Mouse (Mus musculus): ENCODE results near the gene Hcfc1. TPM values are rescaled to one million over a fixed set of nuclear protein-coding genes. Genes with fewer than 3 reads are reported as not detected.

Hcfc1 gene
- polyA plus RNA-seq, 1 experiment from 2014 or later, result 56.8 TPM

DNA sequence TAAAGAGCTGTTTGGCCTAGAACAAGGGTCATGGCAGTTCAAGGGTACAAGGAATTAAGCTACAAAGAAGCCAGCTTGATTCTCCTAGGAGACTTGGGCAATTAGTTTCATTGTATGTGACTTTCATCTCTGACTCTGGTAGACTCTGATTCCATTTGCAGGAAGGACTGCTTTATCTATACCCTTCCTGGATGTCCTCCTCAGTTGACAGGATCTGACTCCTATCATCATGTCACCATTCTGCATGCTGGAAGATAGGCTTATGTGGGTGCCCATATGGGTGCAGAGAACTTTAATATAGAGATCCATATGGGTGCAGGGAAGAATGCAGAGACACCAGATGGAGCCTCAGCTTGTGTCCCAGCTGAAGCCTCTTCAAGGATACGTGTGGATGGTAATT lies 3.0 kb upstream of the Hcfc1 start:
- Histone ChIP-seq H3K4me3 (no peak overlapping the region), H3K36me3 (no peaks in the 10 kb centered on the region), H3K9me3 (no peaks in the 10 kb centered on the region), H3K27ac (no peak overlapping the region), H3K27me3 (no peaks in the 10 kb centered on the region), H3K9ac (no peak overlapping the region), H3K4me1 (peaks cover 6% of the 10 kb centered on the region), H3K4me2 (no peak overlapping the region)
- no peak for ATAC-seq (ENCODE audit: borderline replicate concordance, extremely low read depth, low FRiP score, low TSS enrichment)
- 92% methylated on average over 1 of the region's 1 CpGs for WGBS

DNA sequence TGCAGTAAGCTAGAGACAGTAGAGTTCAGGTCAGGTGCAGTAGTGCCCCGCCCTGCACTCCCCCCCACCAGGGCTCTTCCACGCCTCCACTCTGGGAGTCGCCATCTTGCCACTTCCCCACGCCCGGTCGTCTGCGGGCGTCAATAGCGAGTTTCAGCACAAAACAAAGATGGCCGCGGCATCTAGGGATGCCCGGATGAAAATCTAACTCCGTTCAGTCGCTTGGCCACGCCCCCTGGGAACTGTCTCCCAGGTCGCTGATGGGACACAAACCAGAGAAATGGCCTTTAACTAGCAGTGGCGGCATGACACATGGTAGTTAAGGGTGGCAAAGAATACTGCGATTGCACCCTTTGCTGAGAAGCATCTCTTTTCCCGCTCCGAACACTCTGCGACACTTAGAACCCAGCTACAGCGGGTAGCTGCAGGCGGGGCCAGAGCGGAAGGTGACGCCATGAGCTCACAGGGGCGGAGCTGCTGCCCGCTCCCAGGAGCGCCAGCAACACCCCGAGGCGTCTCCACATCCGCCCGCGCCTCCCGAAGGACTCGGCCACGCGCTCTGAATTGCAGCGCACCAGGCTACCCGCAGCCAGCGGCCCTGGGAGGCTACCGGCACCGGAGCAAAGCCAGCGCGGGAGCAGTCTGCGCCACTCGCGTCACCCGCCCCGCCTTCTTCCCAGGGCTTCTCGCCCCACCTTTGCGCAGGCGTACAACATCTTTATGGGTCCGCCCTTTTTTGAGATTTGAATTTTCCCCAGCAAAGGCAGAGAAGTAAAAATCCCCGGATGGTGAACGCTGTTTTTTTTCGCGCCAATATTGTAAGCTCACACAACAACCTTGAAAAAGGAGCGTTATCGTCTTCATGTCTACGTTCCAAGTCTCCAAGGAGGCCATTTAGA lies 1.3 kb upstream of the Hcfc1 start:
- Histone ChIP-seq H3K9ac (peak overlapping the region; percentile 59), H3K36me3 (no peaks in the 10 kb centered on the region), H3K27ac (peak overlapping the region; percentile 99), H3K27me3 (no peaks in the 10 kb centered on the region), H3K4me2 (peak overlapping the region; percentile 53), H3K4me3 (peak overlapping the region; percentile 59), H3K4me1 (peaks cover 18% of the 10 kb centered on the region), H3K9me3 (no peaks in the 10 kb centered on the region)
- ATAC-seq (ENCODE audit: borderline replicate concordance, extremely low read depth, low FRiP score, low TSS enrichment), result peak; percentile 88
- WGBS, result 16% methylated on average over 48 of the region's 60 CpGs

DNA sequence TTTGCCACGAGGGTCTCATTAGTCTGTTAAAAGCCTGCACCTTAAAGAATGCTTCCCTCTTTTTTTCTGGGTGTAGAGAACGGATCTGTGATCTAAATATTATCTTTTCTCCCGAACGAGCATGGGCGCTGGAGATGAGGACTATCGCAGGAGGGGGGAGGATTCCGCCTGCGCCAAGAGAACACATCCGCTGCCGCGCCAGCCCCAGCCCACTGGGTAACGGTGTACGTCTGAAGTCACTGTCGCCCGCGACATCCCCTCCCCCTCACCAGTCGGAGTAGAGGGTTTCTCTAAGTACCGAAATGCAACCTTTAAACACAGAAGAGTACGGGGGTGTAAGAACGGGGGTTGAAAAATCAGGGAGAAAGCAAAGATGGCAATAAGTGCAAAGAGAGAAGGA lies 850 bp downstream of the Hcfc1 start:
- peak overlapping the region; percentile 59 for H3K4me3 ChIP-seq
- H3K9ac ChIP-seq, result peak overlapping the region; percentile 59
- H3K36me3 ChIP-seq, result no peaks in the 10 kb centered on the region
- peak overlapping the region; percentile 99 for H3K27ac ChIP-seq
- no peak for ATAC-seq (ENCODE audit: borderline replicate concordance, extremely low read depth, low FRiP score, low TSS enrichment)
- peaks cover 18% of the 10 kb centered on the region for H3K4me1 ChIP-seq
- no peaks in the 10 kb centered on the region for H3K27me3 ChIP-seq
- WGBS, result 13% methylated on average over 20 of the region's 20 CpGs
- peak overlapping the region; percentile 70 for H3K4me2 ChIP-seq
- no peaks in the 10 kb centered on the region for H3K9me3 ChIP-seq

DNA sequence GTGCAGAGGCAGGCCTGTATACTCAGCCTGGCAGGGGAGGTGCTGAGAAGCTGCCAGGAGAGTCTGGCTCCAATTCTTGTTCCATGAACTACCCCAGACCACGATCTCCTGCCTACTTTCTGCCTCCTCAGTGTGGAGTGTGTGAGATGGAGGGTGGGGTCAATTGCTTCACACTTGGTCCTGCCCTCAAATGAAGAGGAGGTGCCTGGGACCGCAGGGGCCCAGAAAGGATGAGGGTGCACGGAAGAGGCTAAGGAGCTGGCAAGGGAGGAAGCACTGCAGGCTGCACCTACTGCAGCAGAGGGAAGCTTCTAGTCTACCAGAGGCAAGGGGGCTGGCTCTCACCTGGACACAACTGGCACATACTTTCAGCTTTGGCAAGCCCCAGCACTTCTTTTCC lies 1.8 kb downstream of the Hcfc1 start:
- peak overlapping the region; percentile 70 for H3K4me2 ChIP-seq
- H3K36me3 ChIP-seq, result peaks cover 2% of the 10 kb centered on the region; the same call in 1 of the 2 replicates
- H3K4me1 ChIP-seq, result peaks cover 18% of the 10 kb centered on the region
- WGBS, result 26% methylated on average over 3 of the region's 3 CpGs
- no peaks in the 10 kb centered on the region for H3K9me3 ChIP-seq
- H3K27me3 ChIP-seq, result no peaks in the 10 kb centered on the region
- peak overlapping the region; percentile 59 for H3K9ac ChIP-seq
- H3K4me3 ChIP-seq, result peak overlapping the region; percentile 59
- peak overlapping the region; percentile 41; the same call in 1 of the 2 replicates for H3K27ac ChIP-seq
- ATAC-seq (ENCODE audit: borderline replicate concordance, extremely low read depth, low FRiP score, low TSS enrichment), result no peak

DNA sequence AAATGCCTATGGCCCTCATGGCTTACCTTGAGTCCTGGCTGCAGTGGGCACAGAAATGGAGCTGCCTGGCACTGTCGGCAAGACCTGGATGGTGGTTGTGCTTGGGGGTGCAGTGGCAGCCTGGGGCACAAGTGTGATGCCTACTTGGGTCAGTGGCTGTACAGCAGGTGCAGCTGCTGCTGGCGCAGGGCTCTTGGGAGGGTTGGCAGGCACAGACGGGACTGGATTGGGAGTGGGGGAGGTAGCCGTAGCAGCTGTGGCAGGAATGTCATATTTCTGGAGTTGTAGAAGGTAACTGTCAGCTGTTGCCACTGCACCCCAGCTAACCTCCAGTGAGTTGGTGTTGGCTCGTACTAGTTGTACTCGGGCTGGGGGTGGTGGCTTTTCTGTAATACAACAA lies 11.2 kb downstream of the Hcfc1 start:
- 90% methylated on average over 6 of the region's 6 CpGs for WGBS

DNA sequence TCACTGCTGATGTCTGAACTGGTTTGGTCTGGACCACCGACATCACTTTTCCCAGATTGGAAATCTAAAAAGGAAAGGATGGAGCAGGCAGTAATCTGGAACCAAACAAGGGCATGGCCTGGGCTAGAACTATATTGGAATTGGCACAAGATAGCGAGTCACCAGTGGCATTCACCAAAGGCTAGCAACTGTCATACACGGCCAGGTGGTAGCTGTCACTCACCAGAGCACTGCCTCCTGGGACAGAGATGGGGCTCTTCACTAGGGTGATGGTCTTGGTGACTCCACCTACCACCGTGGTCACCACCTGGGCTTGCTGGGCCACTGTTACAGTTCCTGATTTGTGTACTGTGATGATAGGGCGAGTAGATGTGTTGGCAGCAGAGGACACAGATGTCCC lies 13.6 kb downstream of the Hcfc1 start:
- 78% methylated on average over 5 of the region's 5 CpGs for WGBS
- Histone ChIP-seq H3K4me2 (no peak overlapping the region), H3K27me3 (no peaks in the 10 kb centered on the region), H3K4me3 (no peak overlapping the region), H3K36me3 (peaks cover 88% of the 10 kb centered on the region), H3K9ac (no peak overlapping the region), H3K9me3 (no peaks in the 10 kb centered on the region), H3K27ac (no peak overlapping the region), H3K4me1 (no peaks in the 10 kb centered on the region)
- no peak for ATAC-seq (ENCODE audit: borderline replicate concordance, extremely low read depth, low FRiP score, low TSS enrichment)

More for the DNA sequence above, 11.2 kb downstream of the Hcfc1 start:
- Histone ChIP-seq H3K4me1 (no peaks in the 10 kb centered on the region), H3K36me3 (peaks cover 85% of the 10 kb centered on the region), H3K27me3 (no peaks in the 10 kb centered on the region), H3K9me3 (no peaks in the 10 kb centered on the region), H3K27ac (no peak overlapping the region), H3K9ac (no peak overlapping the region), H3K4me3 (no peak overlapping the region), H3K4me2 (no peak overlapping the region)
- ATAC-seq (ENCODE audit: borderline replicate concordance, extremely low read depth, low FRiP score, low TSS enrichment), result no peak

DNA sequence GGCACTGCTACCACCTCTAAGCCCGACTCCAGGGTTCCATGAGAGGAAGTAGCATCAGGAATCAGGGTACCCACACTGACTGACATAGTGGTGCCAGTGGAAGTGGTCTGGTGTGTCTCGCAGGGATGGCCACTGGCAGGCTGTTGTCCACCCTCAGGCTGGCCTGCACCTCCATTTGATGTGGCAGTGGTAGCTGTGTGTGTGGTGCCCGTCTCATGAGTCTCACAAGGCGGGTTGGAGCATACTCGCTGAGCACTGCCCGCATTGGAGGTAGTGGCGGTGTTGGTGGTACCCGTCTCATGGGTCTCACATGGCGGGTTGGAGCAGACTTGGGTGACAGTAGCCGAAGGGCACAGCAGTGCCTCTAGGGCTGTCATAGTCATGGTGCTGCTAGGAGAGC lies 16.8 kb downstream of the Hcfc1 start:
- no peaks in the 10 kb centered on the region for H3K27me3 ChIP-seq
- no peak for ATAC-seq (ENCODE audit: borderline replicate concordance, extremely low read depth, low FRiP score, low TSS enrichment)
- no peak overlapping the region for H3K9ac ChIP-seq
- H3K4me1 ChIP-seq, result no peaks in the 10 kb centered on the region
- H3K4me2 ChIP-seq, result no peak overlapping the region
- H3K4me3 ChIP-seq, result no peak overlapping the region
- no peaks in the 10 kb centered on the region for H3K9me3 ChIP-seq
- H3K27ac ChIP-seq, result no peak overlapping the region
- WGBS, result 90% methylated on average over 10 of the region's 10 CpGs
- H3K36me3 ChIP-seq, result peaks cover 93% of the 10 kb centered on the region

DNA sequence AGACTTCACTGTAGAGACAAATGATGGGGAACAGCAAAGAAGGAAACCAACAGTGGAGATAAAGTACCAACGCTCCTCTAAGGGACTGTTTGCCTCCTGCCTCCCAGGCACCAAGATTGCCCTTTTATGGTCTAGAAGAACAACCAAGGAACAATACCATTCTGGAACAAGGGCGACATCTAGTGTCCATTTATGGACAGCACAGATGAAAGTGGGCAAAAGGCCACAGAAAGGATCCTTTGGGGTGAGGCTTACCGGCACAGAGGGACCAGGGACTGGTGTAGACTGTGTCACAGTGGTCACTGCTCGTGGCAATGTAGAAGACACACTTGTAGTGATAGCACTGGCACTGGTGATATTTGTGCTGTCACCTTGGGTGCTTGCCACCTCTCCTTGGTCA lies 17.5 kb downstream of the Hcfc1 start:
- Histone ChIP-seq H3K9ac (no peak overlapping the region), H3K4me3 (no peak overlapping the region), H3K9me3 (no peaks in the 10 kb centered on the region), H3K27ac (no peak overlapping the region), H3K4me2 (no peak overlapping the region), H3K36me3 (peaks cover 92% of the 10 kb centered on the region), H3K27me3 (no peaks in the 10 kb centered on the region), H3K4me1 (no peaks in the 10 kb centered on the region)
- WGBS, result 23% methylated on average over 4 of the region's 4 CpGs
- 0 out of 2 replicates have a peak, but pooled peaks have one; percentile 40 for ATAC-seq (ENCODE audit: borderline replicate concordance, extremely low read depth, low FRiP score, low TSS enrichment)

DNA sequence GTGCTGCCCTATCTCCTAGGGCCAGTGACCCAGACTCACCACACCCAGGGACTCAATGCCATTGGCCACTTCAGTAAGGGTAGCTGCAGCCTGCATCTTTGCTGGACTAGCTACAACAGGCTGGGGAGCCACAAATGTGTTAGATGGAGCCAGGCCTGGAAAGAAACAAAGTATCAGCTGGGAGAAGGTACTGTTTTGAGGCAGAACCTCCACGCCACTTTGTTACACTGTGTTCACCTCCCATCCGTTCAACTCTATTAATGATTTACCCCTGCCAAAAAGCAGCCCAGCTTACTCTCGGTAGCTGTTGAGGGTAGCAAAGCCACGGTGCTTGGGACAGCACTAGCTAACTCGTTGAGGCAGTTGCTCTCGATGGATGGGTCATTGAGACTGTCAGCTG lies 19.3 kb downstream of the Hcfc1 start:
- H3K4me1 ChIP-seq, result no peaks in the 10 kb centered on the region
- no peak overlapping the region for H3K27ac ChIP-seq
- no peak overlapping the region for H3K4me2 ChIP-seq
- H3K27me3 ChIP-seq, result no peaks in the 10 kb centered on the region
- no peak overlapping the region for H3K4me3 ChIP-seq
- 77% methylated on average over 6 of the region's 6 CpGs for WGBS
- peaks cover 80% of the 10 kb centered on the region for H3K36me3 ChIP-seq
- no peak for ATAC-seq (ENCODE audit: borderline replicate concordance, extremely low read depth, low FRiP score, low TSS enrichment)
- no peaks in the 10 kb centered on the region for H3K9me3 ChIP-seq
- no peak overlapping the region for H3K9ac ChIP-seq

DNA sequence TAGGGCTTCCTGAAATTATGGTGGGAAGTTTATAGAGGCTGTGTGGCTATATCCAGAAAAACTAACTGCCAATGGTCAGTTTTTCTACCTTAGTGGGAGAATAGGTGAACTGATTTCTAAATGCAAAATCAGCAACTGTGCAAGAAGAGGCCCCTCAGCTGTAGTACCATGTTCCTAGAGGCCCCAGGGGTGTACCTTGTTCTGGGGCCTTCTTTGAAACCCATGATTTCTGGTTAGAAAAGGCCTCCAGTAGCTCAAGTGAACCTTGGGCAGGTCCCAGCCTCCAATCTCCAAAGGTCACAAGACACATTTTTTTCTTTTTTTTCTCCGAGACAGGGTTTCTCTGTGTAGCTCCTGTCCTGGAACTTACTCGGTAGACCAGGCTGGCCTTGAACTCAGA lies 23.9 kb downstream of the Hcfc1 start:
- no peak overlapping the region for H3K4me3 ChIP-seq
- H3K27me3 ChIP-seq, result no peaks in the 10 kb centered on the region
- H3K4me2 ChIP-seq, result no peak overlapping the region
- H3K27ac ChIP-seq, result no peak overlapping the region
- peaks cover 39% of the 10 kb centered on the region for H3K36me3 ChIP-seq
- 68% methylated on average over 2 of the region's 2 CpGs for WGBS
- H3K9ac ChIP-seq, result no peak overlapping the region
- ATAC-seq (ENCODE audit: borderline replicate concordance, extremely low read depth, low FRiP score, low TSS enrichment), result no peak
- H3K9me3 ChIP-seq, result no peaks in the 10 kb centered on the region
- no peaks in the 10 kb centered on the region for H3K4me1 ChIP-seq

DNA sequence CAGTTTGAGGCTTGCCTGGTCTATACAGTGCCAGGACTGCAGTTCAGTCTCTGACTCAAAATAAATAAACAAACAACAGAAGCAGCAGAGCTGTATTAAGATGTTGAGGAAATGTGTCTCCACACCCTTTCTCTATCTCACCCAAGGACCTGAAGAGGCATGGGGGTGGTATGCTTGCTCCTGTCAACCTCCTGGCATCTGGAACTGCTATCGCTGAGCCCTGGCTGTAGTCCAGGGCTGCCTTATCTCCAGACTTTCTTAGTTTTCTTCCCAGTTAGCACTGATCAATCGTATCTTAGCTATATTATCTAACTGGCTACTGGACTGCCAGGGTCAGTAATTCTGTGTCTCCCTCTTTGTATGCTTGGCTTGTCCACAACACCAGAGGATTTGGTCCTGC lies 24.3 kb downstream of the Hcfc1 start:
- no peak overlapping the region for H3K4me3 ChIP-seq
- WGBS, result 58% methylated on average over 2 of the region's 2 CpGs
- H3K4me2 ChIP-seq, result no peak overlapping the region
- no peaks in the 10 kb centered on the region for H3K27me3 ChIP-seq
- no peak for ATAC-seq (ENCODE audit: borderline replicate concordance, extremely low read depth, low FRiP score, low TSS enrichment)
- no peaks in the 10 kb centered on the region for H3K4me1 ChIP-seq
- H3K9ac ChIP-seq, result no peak overlapping the region
- peaks cover 34% of the 10 kb centered on the region for H3K36me3 ChIP-seq
- H3K27ac ChIP-seq, result no peak overlapping the region
- H3K9me3 ChIP-seq, result no peaks in the 10 kb centered on the region

DNA sequence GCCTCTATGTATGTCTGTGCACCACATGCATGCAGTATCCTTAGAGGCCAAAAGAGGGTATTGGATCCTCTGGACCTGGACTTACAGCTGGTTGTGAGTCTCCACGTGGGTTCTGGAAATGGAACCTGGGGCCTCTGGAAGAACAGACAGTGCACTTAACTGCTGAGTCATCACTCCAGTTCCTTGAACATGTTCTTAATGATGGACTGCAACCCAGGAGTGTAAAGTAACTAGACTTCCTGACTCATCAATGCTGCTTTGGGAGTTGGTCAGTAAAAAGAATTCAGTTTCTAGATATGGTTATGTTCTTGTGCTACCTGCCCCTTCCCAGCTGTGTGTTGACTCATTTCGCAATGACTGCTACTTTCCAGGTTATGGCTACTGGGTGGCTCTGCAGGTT lies 34.3 kb downstream of the Hcfc1 start:
- no peak overlapping the region for H3K4me3 ChIP-seq
- H3K9me3 ChIP-seq, result no peaks in the 10 kb centered on the region
- ATAC-seq (ENCODE audit: borderline replicate concordance, extremely low read depth, low FRiP score, low TSS enrichment), result no peak
- H3K4me2 ChIP-seq, result no peak overlapping the region
- no peak overlapping the region for H3K9ac ChIP-seq
- no peaks in the 10 kb centered on the region for H3K4me1 ChIP-seq
- 73% methylated on average over 2 of the region's 2 CpGs for WGBS
- H3K27ac ChIP-seq, result no peak overlapping the region
- H3K36me3 ChIP-seq, result no peaks in the 10 kb centered on the region
- H3K27me3 ChIP-seq, result no peaks in the 10 kb centered on the region
